Mouse (Mus musculus) left cerebral cortex, adult 11 months (tissue): Measurements from ENCODE around the gene Nos1.
"Not testable (repeated sequence)": the region's sequence is repeated elsewhere in the genome, so short reads cannot be mapped to it uniquely, and the experiment has no call there.

Source experiments
- DNase-seq: peaks from one replicate; pipeline ENCODE4 v3.0.0; 2022; ENCODE audit warnings: low spot score

Nos1 gene

GRCm38 (mm10) chr5:117839501-117839900 lies 58.7 kb downstream of the Nos1 start:
- DNase-seq: no peak

DNA sequence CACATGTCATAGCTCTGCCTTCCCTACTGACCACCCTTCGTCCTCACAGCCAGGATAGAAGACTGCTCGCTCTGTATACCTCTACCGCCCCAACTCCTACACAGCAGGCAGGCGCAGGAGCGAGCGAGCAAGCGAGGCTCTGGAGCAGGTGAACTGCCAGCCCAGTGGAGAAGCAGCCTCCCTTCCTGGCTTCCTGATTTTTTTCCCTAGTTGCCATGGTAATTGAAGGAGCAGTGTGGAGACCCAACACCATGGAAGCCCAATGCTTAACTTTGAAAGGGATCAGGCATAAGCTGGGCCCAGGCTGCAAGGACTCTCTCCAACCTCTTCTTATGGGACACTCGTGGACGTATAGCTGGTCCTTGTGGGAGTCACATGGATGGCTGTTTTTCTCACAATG lies 59.4 kb downstream of the Nos1 start:
- DNase-seq: no peak

GRCm38 (mm10) chr5:117840988-117841387 lies 60.2 kb downstream of the Nos1 start:
- no peak for DNase-seq

DNA sequence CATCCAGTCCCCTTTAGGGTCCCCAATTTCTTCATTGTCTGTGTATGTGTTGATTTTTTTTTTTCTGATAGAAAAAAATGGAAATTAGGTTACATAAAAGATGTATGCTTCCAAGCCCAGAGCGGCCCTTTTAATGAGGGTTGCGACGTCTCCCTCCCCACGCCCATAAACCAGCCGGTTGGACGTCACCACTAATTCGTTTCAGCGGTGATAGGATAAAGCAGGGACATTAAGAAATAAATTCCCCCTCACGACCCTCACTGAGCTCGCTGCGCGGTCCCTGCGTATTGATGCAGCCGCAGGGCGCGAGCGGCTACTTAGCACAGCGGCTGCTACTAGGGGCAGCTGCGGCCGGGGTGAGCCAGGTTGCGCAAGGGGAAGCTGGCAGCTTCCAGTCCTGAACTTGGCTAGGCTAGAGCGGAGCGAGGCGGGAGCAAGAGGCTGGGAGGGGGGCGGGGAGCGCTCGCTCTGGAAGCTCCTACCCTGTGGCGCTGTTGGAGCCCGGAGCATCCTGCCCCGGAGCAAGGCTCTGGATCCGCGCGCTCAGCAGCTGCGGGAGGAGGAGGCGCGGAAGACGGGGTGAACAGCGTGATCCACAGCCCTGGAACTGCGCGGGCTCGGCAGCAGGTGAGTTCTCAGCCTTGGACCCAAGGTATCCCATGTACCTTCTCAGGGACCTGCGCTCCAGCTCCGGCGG lies 61.0 kb downstream of the Nos1 start:
- no peak for DNase-seq

GRCm38 (mm10) chr5:117842699-117843098 lies 61.9 kb downstream of the Nos1 start:
- DNase-seq: no peak

DNA sequence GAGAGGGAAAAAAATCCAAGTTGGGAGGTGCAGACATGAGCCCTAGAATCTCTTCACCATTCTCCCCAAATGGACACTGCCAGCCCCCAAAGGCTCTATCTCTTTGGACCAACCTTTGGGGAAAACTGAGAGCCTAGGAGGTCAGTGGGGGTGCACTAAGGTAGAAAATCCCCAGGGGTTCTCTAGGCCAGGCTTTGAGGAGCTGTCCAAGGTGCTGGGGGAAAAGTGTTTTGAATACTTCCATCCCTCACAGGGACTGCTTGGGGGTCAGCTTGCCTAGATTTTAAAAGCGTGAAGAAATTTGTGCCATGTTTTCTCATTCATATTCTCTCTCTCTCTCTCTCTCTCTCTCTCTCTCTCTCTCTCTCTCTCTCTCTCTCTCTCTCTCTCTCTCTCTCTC lies 63.8 kb downstream of the Nos1 start:
- DNase-seq: no peak

- no peak for DNase-seq
These were observed 69.6 kb downstream of the Nos1 start for GRCm38 (mm10) chr5:117850474-117850873.

- no peak for DNase-seq
These were observed 72.9 kb downstream of the Nos1 start for GRCm38 (mm10) chr5:117853741-117854140.

DNA sequence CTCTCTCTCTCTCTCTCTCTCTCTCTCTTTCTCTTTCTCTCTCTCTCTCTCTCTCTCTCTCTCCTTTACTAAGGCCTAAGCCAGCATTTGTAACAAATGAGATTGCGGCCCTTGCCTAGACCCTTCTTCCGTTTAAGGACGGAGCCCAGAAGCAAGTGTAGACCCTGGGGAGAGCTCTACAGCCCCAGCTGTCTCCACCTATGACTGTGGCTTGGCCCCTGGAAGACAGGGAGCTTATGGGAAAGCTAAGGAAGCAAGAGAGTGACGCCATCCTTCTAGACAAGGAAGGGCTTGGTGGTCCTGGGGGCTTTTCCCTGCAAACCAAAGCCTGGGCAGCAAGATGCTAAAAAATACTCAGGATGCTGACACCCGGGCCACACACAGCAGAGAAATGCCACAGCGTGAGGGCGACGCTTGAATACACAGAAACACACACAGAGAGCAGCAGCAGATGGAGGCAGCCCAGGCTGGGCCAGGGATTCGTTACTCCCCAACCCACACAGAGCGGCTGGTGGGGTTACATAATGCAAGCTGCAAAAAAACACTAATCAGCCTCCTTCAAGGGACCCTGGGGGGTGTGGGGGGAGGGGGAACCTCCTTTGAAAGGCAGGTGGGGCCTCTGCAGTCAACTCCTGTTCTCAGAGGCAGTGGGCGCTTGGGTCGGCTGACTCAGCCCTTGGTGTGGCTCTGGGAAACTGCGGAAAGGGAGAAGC lies 83.9 kb downstream of the Nos1 start:
- peak; percentile 64 for DNase-seq

GRCm38 (mm10) chr5:117865876-117866275 lies 85.0 kb downstream of the Nos1 start:
- DNase-seq: no peak

DNA sequence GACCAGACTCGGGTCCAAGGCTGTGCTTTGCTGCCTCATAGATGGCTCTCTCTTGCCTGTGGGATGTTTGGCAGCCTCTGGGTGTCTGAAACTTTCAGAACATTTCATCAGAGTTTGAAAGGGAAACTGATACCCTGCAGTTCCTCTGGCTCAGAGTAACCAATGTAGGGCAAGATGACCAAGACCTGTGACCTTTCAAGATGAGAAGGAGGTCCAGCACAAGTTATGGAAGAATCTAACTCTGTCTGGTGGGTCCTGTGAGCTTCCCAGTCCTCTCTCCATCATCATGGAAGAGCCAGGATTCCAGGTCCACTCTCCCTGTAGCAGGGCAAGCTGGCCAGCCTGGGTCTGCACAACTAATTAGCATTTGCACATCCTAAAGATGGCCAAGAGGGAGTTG lies 90.8 kb downstream of the Nos1 start:
- DNase-seq: no peak

GRCm38 (mm10) chr5:117873807-117874206 lies 93.0 kb downstream of the Nos1 start:
- DNase-seq: no peak

DNA sequence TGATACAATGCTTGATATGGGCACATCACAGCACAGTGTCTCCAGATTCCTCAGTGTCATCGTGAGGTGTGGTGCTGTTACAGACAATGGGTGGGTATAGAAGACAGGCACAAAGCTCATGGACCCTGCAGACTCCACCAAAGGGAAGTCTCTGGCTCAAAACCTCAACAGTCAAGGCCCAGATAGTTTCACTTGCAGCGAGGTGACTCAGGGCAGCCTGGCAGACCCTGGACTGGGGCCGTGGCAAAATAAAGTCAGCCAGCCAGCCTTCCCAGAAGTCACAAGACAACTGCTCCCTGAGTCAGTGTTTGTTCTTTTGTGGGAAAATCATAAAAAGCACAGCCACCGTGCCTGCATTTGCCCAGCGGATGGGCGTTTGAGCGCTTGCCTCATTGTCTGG lies 93.4 kb downstream of the Nos1 start:
- no peak for DNase-seq

DNA sequence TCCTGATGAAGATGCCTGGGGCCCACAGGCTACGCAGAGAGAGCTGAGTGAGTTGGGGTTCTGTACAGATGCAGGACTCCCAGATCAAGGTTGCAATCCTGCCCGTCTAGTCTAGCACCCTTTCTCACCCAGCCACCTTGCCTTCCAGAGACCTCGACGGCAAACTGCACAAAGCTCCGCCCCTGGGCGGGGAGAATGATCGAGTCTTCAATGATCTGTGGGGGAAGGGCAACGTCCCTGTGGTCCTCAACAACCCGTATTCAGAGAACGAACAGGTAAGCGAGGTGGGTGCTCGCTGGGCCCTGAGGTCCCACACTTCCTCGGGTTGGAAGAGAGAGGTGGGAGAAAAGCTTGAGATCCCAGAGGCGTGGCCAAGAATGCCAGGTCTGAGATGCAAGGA lies 98.3 kb downstream of the Nos1 start:
- DNase-seq: no peak

- no peak for DNase-seq
These were observed 100.2 kb downstream of the Nos1 start for GRCm38 (mm10) chr5:117880916-117881555.

- DNase-seq: not testable (repeated sequence)
These were observed 101.6 kb downstream of the Nos1 start for GRCm38 (mm10) chr5:117882411-117882810.

GRCm38 (mm10) chr5:117884991-117885390 lies 104.2 kb downstream of the Nos1 start:
- no peak for DNase-seq

- DNase-seq: no peak
These were observed 107.3 kb downstream of the Nos1 start for GRCm38 (mm10) chr5:117888126-117888525.

GRCm38 (mm10) chr5:117888946-117889345 lies 108.1 kb downstream of the Nos1 start:
- no peak for DNase-seq

GRCm38 (mm10) chr5:117889571-117889970 lies 108.7 kb downstream of the Nos1 start:
- no peak for DNase-seq

DNA sequence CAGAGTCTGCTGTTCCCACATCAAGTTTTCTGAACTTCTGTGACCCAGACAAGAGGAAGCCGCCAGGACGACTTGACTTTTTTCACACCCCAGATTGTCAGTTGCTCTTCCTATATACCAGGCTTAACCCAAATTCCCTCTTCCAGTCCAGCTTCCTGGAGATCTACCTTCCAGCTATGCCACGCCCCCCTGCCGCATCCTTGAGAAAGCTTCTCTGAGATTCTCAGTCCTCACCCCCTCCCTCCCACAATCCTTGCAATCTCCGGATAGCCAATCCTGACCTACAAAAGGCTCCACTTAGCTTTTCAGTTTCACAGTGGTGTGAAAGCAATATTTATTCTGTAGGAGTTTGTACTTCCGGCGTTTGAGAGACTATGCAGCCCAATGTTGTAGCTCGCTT lies 110.0 kb downstream of the Nos1 start:
- no peak for DNase-seq

DNA sequence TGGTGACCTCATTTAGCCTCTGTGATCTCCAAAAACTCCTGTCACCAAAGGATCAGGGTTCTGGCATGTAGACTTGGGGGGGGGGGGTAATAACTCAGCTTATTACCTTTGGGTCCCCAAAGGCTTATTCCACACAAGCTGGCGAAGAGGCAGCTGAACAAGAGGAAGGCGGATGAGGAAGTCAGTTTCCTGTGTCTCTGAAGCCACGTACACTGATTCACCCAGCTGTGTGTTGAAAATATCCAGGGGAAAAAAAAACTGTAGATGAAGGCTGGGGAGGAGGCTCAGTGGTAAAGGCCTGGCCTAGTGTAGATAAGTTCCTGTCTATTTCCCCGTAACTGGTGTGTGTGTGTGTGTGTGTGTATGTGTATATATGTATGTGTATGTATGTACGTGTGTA lies 110.7 kb downstream of the Nos1 start:
- no peak for DNase-seq

DNA sequence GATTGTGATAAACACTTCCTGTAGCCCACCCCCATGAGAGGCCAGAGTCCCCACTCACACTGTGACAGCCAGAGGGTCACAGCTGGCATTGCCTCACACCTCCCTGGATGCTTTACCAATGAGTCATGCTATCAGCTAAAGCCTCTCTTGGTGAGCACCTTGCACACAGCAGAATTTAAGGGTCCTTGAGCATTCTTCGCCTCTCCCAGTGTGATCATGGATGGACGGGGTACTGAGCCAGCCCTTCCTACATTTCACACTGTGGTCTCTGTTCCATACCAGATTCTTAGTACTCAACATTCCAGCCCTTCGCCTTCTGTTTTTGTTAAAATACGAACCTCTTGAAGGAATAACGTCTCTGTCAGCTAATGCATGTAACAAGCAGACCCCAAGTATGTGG lies 113.2 kb downstream of the Nos1 start:
- no peak for DNase-seq
